Mouse (Mus musculus) neutrophil, adult 5-6 weeks (primary cell): ENCODE results near the gene Otud1. TPM values are rescaled to one million over a fixed set of nuclear protein-coding genes. Genes with fewer than 3 reads are reported as not detected.

Source experiments
- ATAC-seq: fragments of 151-379, 151-347 bp; 2 replicates; pipeline ENCODE4 v1.8.0; 2017; ENCODE audit warnings: mild to moderate bottlenecking, moderate TSS enrichment; ENCODE audit not compliant: insufficient number of reproducible peaks, poor library complexity, low FRiP score, severe bottlenecking; ENCODE audit errors: extremely low read depth
- total RNA-seq: library from RNA; stranded (forward); fragments of 200-1000 nt; gene quantifications from 2 replicates; pipeline ENCODE4 v1.2.3, GENCODE M21; 2017

Otud1 gene
- 32.0 and 33.5 TPM in 2 replicates for total RNA-seq

DNA sequence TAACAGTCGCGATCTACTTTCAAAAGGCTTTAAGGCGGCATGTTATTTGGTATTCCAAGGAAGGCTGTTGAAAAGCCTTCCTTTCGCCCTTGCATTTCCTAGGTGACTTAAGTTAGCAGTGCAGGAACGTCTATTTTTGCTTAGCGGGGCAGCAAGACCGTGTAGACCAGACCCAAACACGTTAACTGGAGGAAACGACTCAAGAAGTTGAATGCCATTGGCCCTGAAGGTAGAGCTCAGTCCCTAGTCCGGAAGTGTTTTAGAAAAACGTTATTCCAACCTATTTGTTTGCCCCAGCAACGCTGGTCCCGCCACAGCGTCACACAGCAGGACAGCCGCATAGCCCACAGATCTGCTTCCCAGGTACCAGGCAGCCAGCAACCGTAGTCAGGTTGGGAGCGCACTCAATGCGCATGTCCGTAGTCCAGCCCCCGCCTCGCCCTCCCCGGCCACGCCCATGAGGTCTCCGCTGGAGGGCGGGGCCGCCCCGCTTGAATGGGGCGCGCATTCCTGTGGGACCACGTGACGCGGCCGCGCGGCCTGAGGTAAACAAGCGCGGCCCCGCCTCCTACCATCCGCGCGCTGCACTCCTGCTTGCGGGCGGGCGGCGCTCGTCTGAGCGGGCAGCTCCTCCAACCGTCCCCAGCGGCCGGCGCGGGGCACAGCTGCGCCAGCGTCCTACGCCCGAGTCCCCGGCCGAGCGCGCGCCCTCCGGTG is at the start of gene Otud1:
TSS of gene Otud1 (plus strand) at position 595 of the 717 bp plus-strand sequence.
- peak; percentile 83 for ATAC-seq

DNA sequence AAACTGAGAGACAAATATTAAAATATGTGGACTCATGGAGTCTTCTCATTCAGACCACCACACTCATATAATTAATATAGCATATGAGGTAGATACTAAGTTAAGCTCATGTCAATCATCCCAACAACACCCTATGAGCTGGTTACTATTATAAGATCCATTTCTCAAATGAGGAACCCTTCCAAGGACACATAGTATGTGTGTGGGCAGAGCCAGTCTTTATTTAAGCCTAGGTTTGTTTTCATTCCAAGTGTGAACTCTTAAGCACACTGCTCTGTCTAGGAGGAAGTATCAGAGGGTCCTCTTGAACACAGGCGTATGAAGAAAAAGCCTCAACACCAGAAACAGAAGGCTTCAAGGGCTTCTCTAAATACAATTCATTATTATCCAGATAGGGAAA is 49.7 kb upstream of the Otud1 start:
- ATAC-seq = no peak

DNA sequence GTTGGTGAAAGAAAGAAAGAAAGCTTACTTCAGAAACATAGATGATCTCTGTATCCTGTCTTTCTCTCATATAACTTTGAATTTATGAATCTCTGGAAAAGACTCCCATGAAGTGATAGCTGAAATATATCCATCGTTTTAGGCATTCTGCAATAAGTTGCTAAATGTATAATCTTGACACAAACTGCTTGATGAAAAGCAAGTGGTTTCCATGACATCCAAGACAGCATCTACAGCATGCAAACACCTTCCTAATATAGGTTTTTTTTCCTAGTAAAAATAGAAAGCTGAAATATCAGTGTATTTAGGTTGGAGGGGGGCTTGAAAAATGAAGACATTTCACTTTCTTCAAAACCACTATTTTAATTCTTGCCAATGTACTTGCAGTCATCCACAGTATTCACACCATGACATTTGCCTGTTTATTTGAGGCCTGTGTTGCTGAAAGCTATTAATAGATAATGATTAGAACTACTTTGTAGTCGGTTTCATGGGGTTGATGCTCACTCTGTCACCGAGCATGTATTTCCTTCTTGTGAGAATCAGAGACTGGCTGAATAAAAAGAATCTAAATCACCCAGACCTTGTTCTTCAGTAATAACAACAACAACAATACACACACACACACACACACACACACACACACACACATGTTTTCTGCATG is 49.0 kb upstream of the Otud1 start:
- no peak for ATAC-seq

DNA sequence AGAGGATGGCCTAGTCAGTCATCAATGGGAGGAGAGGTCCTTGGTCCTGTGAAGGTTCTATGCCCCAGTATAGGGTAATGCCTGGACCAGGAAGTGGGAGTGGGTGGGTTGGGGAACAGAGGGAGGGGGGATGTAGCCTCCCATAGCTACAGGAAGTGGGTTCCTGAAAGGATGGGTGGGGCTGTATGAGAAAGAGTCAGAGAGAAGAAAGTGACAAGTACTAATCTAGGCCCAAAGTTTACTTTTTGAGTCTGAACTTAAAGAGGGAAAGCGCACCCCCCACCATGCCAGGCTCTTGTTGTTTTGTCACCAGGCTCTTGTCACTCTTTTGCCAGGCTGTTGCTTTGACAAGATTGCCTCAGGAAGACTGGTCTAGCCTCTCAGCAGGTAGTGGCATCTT is 35.5 kb upstream of the Otud1 start:
- no peak for ATAC-seq

DNA sequence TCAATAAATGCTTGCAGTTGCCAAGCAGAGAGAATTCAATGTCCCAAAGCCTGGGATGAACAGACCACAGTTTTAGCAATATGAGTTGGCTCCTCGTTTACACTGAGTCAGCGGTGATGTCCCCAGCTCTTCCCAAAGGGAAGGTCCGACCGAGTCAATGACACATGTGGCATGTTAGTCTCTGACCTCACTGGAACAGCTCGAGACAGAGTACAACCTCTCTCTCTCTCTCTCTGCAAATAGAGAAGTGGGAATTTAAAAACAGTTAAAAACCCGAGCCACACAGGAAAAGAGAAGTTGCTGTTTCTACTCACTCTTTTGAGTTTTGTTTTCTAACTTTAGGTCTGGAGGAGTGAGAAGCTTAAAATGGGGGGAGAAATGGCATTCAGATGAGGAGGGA is 30.5 kb upstream of the Otud1 start:
- ATAC-seq = 0 out of 2 replicates have a peak, but pooled peaks have one; percentile 24

DNA sequence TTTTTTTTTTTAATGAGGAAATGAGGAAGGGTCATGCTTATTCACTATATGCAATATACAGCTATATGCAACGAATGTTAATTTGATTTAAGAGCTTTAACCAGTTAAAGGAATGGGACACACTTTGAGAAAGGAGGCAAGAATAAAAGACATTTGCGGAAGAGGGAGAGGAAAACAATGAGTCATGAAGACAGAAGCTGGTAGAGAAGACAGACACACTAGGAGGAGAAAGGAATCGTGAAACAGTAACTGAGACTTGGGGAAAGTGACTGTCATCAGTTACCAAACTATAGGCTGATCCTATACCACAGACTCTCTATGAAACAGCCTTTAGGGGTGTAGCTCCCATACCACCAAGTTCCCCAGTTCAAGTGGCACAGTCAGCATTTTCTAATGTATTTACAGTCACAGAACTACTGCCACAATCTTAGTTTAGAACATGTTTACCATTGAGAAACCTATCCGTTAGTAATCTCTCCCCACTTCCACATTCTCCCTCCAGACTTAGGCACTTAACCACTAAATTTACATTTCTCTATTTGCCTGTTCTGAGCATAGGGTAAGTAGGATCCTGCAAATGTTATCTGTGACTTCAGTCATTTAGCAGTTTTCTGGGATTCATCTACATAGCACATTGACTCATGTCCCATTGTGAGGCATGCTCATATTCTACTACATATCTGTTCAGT is 29.5 kb upstream of the Otud1 start:
- peak; percentile 29; the same call in 1 of the 2 replicates for ATAC-seq

DNA sequence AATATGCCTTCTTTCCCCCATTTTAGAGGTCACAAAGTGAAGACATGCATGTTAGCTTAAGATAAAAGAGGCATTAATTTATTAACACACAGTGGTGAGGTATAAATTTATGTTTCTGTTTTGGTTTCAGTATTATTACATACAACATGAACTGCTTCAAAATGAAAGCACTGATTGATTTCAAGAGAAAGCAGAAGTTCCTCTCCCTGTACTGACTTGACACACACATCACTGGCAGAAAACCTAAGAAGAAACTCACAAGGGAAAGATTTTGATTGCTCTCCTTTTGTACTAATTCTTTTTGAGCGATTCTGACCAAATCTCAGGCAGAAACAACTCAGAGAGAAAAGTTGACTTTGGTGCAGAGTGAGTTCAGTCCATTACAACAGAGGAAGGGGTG is 27.0 kb upstream of the Otud1 start:
- ATAC-seq = peak; percentile 80

DNA sequence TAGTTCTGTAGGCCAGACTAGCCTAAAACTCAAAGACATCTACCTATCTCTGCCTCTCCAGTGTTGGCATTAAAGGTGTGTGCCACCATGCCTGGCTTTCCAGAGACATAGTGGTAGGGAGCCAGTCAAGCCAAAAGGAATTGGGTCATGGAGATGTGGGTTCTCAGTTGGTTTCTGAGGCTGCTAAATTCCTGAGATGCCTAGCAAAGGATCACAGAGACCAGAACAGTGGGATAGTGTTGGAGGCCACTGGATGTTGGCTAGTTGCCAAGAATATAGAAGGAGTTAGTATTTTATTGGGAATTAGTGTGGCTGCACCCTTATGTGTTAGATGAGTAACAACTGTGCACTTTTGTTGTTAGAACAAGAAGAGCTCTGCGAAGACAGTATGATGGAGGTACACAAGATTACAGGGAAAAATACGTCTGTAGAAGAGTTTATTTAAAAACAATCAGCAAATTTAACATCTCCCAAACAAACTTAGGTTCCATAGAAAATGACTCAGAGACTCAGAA is 24.1 kb upstream of the Otud1 start:
- no peak for ATAC-seq

DNA sequence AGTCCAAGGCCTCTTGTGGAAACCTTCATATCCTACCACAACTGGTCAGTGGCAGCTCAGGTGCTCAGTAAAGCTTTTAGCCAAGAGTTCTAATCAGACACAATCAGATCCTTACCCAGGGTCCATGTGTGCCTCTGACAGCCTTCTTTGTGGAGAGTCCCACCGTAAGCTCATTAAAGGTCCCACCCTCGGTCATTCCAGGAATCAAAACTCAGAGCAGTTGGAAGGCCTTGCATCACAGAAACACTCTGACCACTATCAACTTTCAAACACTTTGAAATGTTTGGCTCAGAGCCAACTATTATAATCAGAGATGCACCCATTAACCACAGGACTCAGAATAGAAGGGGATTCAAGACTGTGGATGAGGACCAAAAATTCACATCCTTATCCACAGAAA is 12.4 kb upstream of the Otud1 start:
- no peak for ATAC-seq

DNA sequence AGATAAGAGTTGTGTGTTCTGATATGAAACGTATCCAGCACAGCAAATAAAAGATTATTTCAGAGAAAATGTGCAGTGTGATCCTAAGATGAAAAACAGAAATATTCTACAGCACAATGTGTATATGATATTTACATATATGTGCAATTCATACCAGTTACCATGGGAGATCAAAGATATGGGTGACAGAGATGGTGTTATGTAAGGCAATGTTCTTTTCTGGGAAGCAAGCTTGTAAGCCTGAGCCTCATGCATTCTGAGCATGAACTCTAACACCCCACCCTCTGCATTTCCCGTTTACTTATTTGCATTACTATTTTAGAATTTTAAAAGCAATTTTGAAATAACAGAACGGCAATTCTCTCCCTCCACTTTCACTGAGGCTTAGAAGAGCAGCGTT is 11.4 kb upstream of the Otud1 start:
- no peak for ATAC-seq

DNA sequence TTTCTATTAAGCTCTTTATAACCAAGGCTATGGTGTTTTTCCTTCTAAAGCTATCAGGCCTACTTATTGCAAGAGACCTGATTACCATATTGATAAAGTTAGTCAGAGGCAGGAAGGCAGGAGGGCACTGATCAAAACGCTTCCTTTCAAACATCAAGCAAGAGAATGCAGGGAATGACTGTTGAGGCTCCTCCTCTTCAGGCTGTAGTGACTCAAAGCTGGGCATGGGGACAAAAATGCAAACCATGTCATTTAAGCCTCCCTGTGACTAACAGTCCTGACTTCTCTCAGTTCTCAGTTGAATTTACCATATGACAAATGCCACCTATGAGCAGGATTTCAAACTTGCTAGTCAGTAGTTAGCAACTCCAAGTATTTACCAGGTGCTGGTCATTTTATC is 10.6 kb upstream of the Otud1 start:
- ATAC-seq = no peak

DNA sequence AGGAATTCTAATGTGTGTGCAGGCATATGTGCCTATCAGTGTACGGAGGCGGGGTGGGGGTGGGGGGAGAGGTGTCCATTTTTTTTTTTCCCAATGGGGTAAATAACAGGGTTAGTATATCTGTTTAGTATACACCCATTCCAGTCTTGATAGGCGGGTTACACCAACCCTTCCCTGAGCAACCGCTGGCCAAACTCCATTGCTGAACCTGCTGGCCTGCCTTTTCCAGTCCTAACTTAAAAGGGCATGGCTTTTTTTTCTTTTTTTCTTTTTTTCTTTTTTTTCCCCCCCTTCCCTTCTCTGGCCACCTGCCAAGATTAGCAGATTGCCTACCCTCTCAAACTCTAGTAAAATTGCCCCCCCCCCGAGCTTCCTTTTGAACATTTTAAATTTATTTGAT is 1.1 kb upstream of the Otud1 start:
- no peak for ATAC-seq

DNA sequence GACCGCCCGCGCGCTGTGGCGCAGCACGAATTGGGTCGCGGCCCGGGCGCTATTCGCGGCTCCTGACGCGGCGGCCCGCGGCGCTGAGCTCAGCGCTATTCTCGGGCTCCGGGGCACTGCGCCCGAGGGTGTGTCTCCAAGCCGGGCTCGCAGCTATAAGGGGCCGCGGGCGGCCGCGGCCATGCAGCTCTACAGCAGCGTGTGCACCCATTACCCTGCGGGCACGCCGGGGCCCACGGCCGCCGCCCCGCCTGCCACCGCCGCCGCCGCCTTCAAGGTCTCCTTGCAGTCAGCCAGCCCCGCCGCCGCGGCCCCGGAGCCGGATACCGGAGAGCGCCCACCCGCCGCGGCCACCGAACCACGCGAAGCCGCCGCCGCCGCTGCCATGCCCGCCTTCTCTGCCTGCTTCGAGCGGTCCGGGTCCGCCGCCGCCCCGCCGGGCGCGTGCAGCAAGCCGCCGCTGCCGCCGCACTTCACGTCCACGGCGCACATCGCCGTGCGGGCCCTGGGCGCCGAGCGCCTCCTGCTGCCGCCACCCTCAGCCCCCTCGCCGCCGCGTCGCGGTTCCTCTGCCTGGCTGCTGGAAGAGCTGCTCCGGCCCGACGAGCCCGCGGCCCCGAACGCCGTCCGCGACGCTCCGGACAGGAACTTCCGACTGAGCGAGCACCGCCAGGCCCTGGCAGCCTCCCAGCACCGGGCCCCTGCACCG is 483 bp downstream of the Otud1 start:
- ATAC-seq = peak; percentile 27

DNA sequence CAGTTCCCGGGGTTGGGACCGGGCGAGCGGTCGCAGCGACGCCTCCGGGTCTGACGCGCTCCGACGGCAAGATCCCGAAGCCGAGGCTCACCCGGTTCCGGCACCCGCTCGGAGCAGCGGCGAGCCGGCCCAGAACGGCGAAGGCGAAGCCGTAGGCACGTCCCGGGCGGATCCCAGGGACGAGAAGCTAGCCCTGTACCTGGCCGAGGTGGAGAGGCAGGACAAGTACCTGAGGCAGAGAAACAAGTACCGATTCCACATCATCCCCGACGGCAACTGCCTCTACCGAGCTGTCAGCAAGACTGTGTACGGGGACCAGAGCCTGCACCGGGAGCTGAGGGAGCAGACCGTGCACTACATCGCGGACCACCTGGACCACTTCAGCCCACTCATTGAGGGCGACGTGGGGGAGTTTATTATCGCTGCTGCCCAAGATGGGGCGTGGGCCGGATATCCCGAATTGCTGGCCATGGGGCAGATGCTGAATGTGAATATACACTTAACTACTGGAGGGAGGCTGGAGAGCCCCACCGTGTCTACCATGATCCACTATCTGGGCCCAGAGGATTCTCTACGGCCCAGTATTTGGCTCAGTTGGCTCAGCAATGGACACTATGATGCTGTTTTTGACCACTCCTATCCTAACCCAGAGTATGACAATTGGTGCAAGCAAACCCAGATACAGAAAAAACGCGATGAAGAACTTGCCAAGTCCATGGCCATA is 1.3 kb downstream of the Otud1 start:
- no peak; the same call in 1 of the 2 replicates for ATAC-seq

DNA sequence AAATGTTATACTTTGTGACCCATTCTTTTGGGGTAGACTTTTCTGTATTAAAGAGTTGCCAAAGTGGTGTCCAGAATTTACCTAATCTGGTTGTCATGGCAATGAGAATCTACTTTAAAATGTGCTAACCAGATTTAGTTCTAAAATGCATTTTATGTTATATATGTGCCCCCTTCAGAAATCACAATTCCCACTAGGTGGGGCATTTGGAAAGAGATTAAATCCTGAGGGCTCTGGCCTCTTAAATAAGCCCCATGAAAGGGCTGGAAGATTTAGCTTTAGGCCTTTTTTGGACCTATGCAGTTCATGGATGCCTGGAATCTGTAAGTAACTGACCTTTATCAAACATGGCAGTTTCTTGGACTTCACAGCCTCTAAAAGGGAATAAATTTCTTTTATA is 3.3 kb downstream of the Otud1 start:
- ATAC-seq = no peak

DNA sequence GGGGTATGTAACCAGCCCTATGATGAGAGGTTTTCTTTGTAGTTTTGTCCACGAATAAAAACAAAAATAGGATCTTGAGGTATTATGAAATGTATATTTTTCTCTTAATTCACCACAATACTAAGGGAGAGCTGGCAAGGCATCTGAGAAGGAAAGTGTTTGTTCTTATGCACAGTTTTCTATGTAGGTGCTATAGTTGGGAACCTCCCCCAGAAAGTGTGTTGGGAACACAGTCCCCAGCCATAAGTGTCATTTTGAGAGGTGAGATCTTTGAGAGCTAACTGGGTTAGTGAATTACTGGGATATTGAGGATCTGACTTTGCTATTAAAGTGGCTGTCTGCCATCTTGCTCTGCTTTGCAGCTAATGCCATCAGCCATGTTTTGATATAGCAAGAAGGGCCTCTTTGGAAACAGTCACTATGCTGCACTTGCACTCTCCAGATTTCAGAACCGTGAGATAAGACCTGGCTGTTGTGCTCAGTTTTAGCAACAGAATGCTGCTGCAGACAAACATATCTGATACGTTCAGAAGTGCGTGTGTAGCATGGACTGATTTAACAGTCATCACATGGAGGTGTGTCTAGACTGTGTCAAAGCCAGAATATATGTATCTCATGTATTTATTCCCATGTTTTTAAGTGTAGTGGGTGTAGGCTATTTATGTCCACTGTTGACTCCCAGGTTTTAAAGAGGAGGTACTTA is 5.7 kb downstream of the Otud1 start:
- ATAC-seq = no peak

DNA sequence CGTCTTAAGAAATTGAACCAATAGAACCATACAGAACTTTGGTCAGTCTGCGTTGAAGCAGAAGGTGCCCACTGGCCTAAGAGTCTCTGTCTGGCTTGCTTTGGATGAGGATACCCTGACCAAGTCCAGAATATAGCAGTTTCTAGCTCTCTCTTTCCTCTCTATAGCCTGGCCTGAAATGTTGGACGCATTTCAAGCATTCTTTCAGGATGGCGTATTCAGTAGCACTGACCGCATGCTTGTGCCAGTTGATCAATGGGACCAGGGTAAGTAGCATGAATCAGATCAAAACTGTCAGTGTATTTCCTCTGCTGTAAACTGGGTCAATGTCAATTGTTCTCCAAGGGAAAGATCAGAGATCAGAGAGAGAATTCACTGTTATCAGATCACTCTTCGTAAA is 6.6 kb downstream of the Otud1 start:
- no peak for ATAC-seq
